Mouse (Mus musculus): ENCODE measurements around the gene Rbpjl. TPM values are rescaled to one million over a fixed set of nuclear protein-coding genes. Genes with fewer than 3 reads are reported as not detected.

Gene Rbpjl
- total RNA-seq, 1 experiment, result 0.04 TPM

DNA sequence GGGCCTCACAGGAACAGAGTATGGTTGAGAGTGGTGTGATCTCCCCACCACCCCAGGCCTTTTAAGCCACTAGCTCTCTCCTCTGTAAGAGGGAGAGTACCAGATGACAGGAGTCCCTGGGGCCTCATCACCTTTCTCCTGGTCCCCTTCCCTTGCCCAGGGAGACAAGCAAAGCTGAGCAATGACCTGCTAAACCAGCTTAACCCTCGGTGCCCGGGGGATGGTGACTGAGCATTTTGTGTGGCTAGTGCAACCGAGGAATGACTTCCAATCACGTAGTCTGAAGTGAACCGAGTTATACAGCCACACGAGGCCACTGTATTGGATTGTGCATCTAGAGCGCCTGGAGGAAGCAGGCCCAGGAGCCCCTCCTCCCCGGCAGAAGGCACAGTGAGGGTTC is 21.5 kb downstream of the Rbpjl start:
- TF ChIP-seq ZC3H11A (IDR thresholded peaks at IDR 0.05; ENCODE audit: borderline replicate concordance, low read depth, low read length) (no peak), MAFK (IDR thresholded peaks at IDR 0.05; ENCODE audit: insufficient read depth, low read depth, low read length) (no peak), ZNF384 (IDR thresholded peaks at IDR 0.05; ENCODE audit: low read depth, low read length) (no peak), HCFC1 (IDR thresholded peaks at IDR 0.05; ENCODE audit: borderline replicate concordance, insufficient read depth, low read length) (no peak), CHD2 (IDR thresholded peaks at IDR 0.05; ENCODE audit: low read depth, low read length) (no peak)
- in situ Hi-C loops (cut with MboI; ENCODE audit: low sequenced_read_pairs in 2 of 2, unreplicated experiment in 2 of 2), result no loop called here
- DNase-seq (ENCODE audit: low read depth, low spot score), result no peak
- Histone ChIP-seq H3K4me3 (ENCODE audit: insufficient read depth in 1 of 2, low read depth in 1 of 2, low read length in 2 of 2, poor library complexity in 1 of 2, severe bottlenecking in 1 of 2) (no peak overlapping the region), H3K4me1 (ENCODE audit: control insufficient read depth in 2 of 2, insufficient read depth in 2 of 2, low read length in 2 of 2, poor library complexity in 1 of 2) (peaks cover 2 to 15% of the 10 kb centered on the region in 2 experiments; a peak in 3 of 4 replicates), H3K9me3 (ENCODE audit: control insufficient read depth, insufficient read depth, low read depth, low read length) (no peaks in the 10 kb centered on the region), H3K9ac (ENCODE audit: insufficient read depth, low read depth, low read length, poor library complexity, severe bottlenecking) (no peak overlapping the region), H3K27ac (ENCODE audit: insufficient read depth, low read depth, low read length, poor library complexity, severe bottlenecking) (no peak overlapping the region), H3K36me3 (ENCODE audit: control insufficient read depth, insufficient read depth, low read length, poor library complexity, severe bottlenecking) (peaks cover 33% of the 10 kb centered on the region)

DNA sequence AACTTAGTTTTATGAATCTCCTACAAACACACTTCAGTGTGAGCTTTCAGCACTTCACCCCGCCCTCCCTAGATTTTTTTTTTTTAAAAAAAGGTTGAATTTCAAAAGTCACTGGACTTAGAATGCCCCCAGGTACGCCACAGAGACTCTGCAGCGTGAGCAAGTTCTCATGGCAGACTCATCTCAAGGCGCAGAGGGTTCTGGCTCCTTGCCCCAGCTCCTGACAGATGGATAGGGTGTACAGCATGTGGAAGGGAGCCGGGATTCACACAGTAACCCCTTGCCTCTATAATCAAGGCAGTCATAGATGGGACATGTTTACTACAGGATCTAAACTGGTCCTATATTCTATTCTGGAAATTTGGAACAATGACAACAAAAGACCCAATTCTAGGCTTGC is 22.5 kb downstream of the Rbpjl start:
- no peaks in the 10 kb centered on the region for H3K9me3 ChIP-seq (ENCODE audit: control insufficient read depth, insufficient read depth, low read depth, low read length)
- DNase-seq (ENCODE audit: low read depth, low spot score), result no peak
- in situ Hi-C loops (cut with MboI; ENCODE audit: low sequenced_read_pairs in 2 of 2, unreplicated experiment in 2 of 2), result no loop called here
- H3K4me3 ChIP-seq (ENCODE audit: insufficient read depth in 1 of 2, low read depth in 1 of 2, low read length in 2 of 2, poor library complexity in 1 of 2, severe bottlenecking in 1 of 2), result no peak overlapping the region; a peak in 1 of 4 replicates
- no peak overlapping the region for H3K9ac ChIP-seq (ENCODE audit: insufficient read depth, low read depth, low read length, poor library complexity, severe bottlenecking)
- no peak overlapping the region for H3K27ac ChIP-seq (ENCODE audit: insufficient read depth, low read depth, low read length, poor library complexity, severe bottlenecking)
- peaks cover 4 to 19% of the 10 kb centered on the region in 2 experiments; a peak in 3 of 4 replicates for H3K4me1 ChIP-seq (ENCODE audit: control insufficient read depth in 2 of 2, insufficient read depth in 2 of 2, low read length in 2 of 2, poor library complexity in 1 of 2)
- H3K36me3 ChIP-seq (ENCODE audit: control insufficient read depth, insufficient read depth, low read length, poor library complexity, severe bottlenecking), result peaks cover 38% of the 10 kb centered on the region
- TF ChIP-seq CHD2 (IDR thresholded peaks at IDR 0.05; ENCODE audit: low read depth, low read length), result no peak

DNA sequence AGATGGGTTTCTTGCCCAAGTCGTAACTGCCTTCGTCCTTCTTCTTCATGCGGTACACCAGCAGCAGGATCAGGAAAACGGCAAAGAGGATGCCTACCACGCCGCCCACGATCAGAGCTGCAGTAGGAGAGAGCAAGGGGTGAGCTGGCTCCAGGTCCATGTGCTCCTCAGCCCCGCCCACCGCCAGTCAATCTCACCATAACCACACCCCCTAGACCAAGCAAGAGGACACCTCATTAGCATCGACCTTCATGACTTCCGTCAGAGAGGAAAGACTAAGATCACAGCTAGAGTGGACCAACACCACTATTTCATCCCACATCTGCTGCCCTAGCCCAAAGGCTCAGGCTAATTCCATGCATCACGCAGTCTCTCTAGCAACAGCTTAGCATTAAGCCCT is 23.2 kb downstream of the Rbpjl start:
- Histone ChIP-seq H3K36me3 (ENCODE audit: control insufficient read depth, insufficient read depth, low read length, poor library complexity, severe bottlenecking) (peaks cover 38% of the 10 kb centered on the region), H3K4me3 (ENCODE audit: insufficient read depth in 1 of 2, low read depth in 1 of 2, low read length in 2 of 2, poor library complexity in 1 of 2, severe bottlenecking in 1 of 2) (peak overlapping the region; percentile 19 to 24; a peak in 2 of 4 replicates), H3K4me1 (ENCODE audit: control insufficient read depth in 2 of 2, insufficient read depth in 2 of 2, low read length in 2 of 2, poor library complexity in 1 of 2) (peaks cover 5 to 24% of the 10 kb centered on the region in 2 experiments; a peak in 3 of 4 replicates), H3K27ac (ENCODE audit: insufficient read depth, low read depth, low read length, poor library complexity, severe bottlenecking) (no peak overlapping the region), H3K9me3 (ENCODE audit: control insufficient read depth, insufficient read depth, low read depth, low read length) (no peaks in the 10 kb centered on the region), H3K9ac (ENCODE audit: insufficient read depth, low read depth, low read length, poor library complexity, severe bottlenecking) (peak overlapping the region; percentile 23; the same call in 1 of the 2 replicates)
- in situ Hi-C loops (cut with MboI; ENCODE audit: low sequenced_read_pairs in 2 of 2, unreplicated experiment in 2 of 2), result no loop called here
- no peak for DNase-seq (ENCODE audit: low read depth, low spot score)
- no peak for TF ChIP-seq ZC3H11A (IDR thresholded peaks at IDR 0.05; ENCODE audit: borderline replicate concordance, low read depth, low read length)
- no peak for TF ChIP-seq MAFK (IDR thresholded peaks at IDR 0.05; ENCODE audit: insufficient read depth, low read depth, low read length)
- TF ChIP-seq HCFC1 (IDR thresholded peaks at IDR 0.05; ENCODE audit: borderline replicate concordance, insufficient read depth, low read length), result no peak
- no peak for TF ChIP-seq ZNF384 (IDR thresholded peaks at IDR 0.05; ENCODE audit: low read depth, low read length)
- TF ChIP-seq CHD2 (IDR thresholded peaks at IDR 0.05; ENCODE audit: low read depth, low read length), result no peak

DNA sequence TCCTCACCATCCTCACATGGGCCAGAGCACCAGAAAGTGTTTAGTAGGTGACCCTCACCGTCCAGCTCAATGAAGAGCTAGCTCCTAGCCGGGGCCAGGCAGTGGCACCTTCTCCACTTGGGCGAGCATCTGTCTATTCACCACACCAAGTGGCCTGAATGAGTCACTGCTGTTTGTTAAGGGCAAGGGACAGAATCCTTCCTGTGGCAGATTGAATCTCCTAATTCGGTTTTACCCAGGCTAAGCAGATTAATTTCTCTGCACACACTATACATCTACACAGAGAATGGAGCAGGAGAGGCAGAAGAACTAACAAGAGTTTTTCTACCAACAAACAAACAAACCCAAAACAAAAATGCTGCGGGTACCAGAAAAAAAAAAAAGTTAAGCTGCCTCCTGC is 24.0 kb downstream of the Rbpjl start:
- H3K9me3 ChIP-seq (ENCODE audit: control insufficient read depth, insufficient read depth, low read depth, low read length), result no peaks in the 10 kb centered on the region
- no peak overlapping the region for H3K27ac ChIP-seq (ENCODE audit: insufficient read depth, low read depth, low read length, poor library complexity, severe bottlenecking)
- DNase-seq (ENCODE audit: low read depth, low spot score), result no peak
- no peak overlapping the region for H3K4me3 ChIP-seq (ENCODE audit: insufficient read depth in 1 of 2, low read depth in 1 of 2, low read length in 2 of 2, poor library complexity in 1 of 2, severe bottlenecking in 1 of 2)
- peaks cover 38% of the 10 kb centered on the region for H3K36me3 ChIP-seq (ENCODE audit: control insufficient read depth, insufficient read depth, low read length, poor library complexity, severe bottlenecking)
- H3K4me1 ChIP-seq (ENCODE audit: control insufficient read depth in 2 of 2, insufficient read depth in 2 of 2, low read length in 2 of 2, poor library complexity in 1 of 2), result peaks cover 5 to 29% of the 10 kb centered on the region in 2 experiments; a peak in 3 of 4 replicates
- no peak for TF ChIP-seq ZC3H11A (IDR thresholded peaks at IDR 0.05; ENCODE audit: borderline replicate concordance, low read depth, low read length)
- no peak for TF ChIP-seq ZNF384 (IDR thresholded peaks at IDR 0.05; ENCODE audit: low read depth, low read length)
- no peak for TF ChIP-seq CHD2 (IDR thresholded peaks at IDR 0.05; ENCODE audit: low read depth, low read length)
- TF ChIP-seq MAFK (IDR thresholded peaks at IDR 0.05; ENCODE audit: insufficient read depth, low read depth, low read length), result no peak
- no peak for TF ChIP-seq HCFC1 (IDR thresholded peaks at IDR 0.05; ENCODE audit: borderline replicate concordance, insufficient read depth, low read length)
- no peak overlapping the region for H3K9ac ChIP-seq (ENCODE audit: insufficient read depth, low read depth, low read length, poor library complexity, severe bottlenecking)
- in situ Hi-C loops (cut with MboI; ENCODE audit: low sequenced_read_pairs in 2 of 2, unreplicated experiment in 2 of 2), result no loop called here

DNA sequence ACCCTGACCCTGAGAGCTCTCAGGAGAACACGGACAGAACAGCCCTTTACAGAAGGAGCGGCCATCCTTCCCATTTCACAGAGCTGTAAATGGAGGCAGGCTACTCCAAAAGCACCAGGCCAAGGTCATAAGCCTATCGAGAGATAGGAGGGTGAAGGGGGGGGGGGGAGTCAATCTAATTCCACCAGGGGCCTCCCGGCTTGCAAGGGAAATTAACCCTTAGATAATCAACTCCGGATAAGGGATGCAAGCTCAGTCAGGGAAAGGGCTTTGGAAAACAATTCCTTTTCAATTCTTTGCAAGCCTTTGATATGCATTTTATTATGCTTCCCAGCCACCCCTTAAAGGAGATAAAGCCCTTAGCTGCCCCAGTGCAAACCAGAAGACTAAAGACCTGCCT is 25.5 kb downstream of the Rbpjl start:
- peaks cover 36% of the 10 kb centered on the region for H3K36me3 ChIP-seq (ENCODE audit: control insufficient read depth, insufficient read depth, low read length, poor library complexity, severe bottlenecking)
- TF ChIP-seq CHD2 (IDR thresholded peaks at IDR 0.05; ENCODE audit: low read depth, low read length) (no peak), HCFC1 (IDR thresholded peaks at IDR 0.05; ENCODE audit: borderline replicate concordance, insufficient read depth, low read length) (no peak), ZNF384 (IDR thresholded peaks at IDR 0.05; ENCODE audit: low read depth, low read length) (no peak)
- no peak for DNase-seq (ENCODE audit: low read depth, low spot score)
- H3K4me1 ChIP-seq (ENCODE audit: control insufficient read depth in 2 of 2, insufficient read depth in 2 of 2, low read length in 2 of 2, poor library complexity in 1 of 2), result peaks cover 7 to 41% of the 10 kb centered on the region in 2 experiments; a peak in 3 of 4 replicates
- H3K9me3 ChIP-seq (ENCODE audit: control insufficient read depth, insufficient read depth, low read depth, low read length), result no peaks in the 10 kb centered on the region
- H3K4me3 ChIP-seq (ENCODE audit: insufficient read depth in 1 of 2, low read depth in 1 of 2, low read length in 2 of 2, poor library complexity in 1 of 2, severe bottlenecking in 1 of 2), result no peak overlapping the region
- H3K9ac ChIP-seq (ENCODE audit: insufficient read depth, low read depth, low read length, poor library complexity, severe bottlenecking), result no peak overlapping the region
- H3K27ac ChIP-seq (ENCODE audit: insufficient read depth, low read depth, low read length, poor library complexity, severe bottlenecking), result no peak overlapping the region
- in situ Hi-C loops (cut with MboI; ENCODE audit: low sequenced_read_pairs in 2 of 2, unreplicated experiment in 2 of 2), result no loop called here
